In genomic region chr11:103003210-103003609, GRCm38 (mm10) we compare ENCODE assay signal across 8 mouse cellular contexts. TPM values are rescaled to one million over a fixed set of nuclear protein-coding genes. Genes with fewer than 3 reads are reported as not detected.
DNase-seq lines count a peak whose midpoint lies in the region; ATAC-seq and TF ChIP-seq lines count a peak whose summit lies in the region.

No protein-coding gene starts in this region.

- no peak for TF ChIP-seq RAD21 in MEL (IDR thresholded peaks at IDR 0.05; ENCODE audit: low read depth, low read length)

- ATAC-seq in limb, embryonic 13.5 days (ENCODE audit: low FRiP score, low read depth): peak; percentile 77

- H3K79me2 ChIP-seq in MEL (ENCODE audit: control insufficient read depth, insufficient read depth, low read length, poor library complexity): peaks cover 2% of the 10 kb centered on the region

- H3K27ac ChIP-seq in MEL (ENCODE audit: control insufficient read depth, low read depth, low read length): no peak overlapping the region
- peak overlapping the region; percentile 52; the same call in 1 of the 2 replicates for H3K27ac ChIP-seq in limb, embryonic 13.5 days

- peaks cover 11 to 21% of the 10 kb centered on the region in 2 experiments for H3K4me1 ChIP-seq in MEL (ENCODE audit: control insufficient read depth in 1 of 2, insufficient read depth in 2 of 2, low read length in 2 of 2)
- peaks cover 46% of the 10 kb centered on the region for H3K4me1 ChIP-seq in limb, embryonic 13.5 days

- no peak for TF ChIP-seq CTCF in MEL (IDR thresholded peaks at IDR 0.05 in 2 of 3, conservative IDR thresholded peaks at IDR 0.05 in 1 of 3; ENCODE audit: control insufficient read depth in 1 of 3, insufficient read depth in 1 of 3, low read depth in 2 of 3, low read length in 3 of 3, poor library complexity in 1 of 3, severe bottlenecking in 1 of 3)

- H3K4me3 ChIP-seq in MEL (ENCODE audit: control insufficient read depth in 1 of 2, insufficient read depth in 1 of 2, low read depth in 2 of 2, low read length in 2 of 2): no peak overlapping the region
- H3K4me3 ChIP-seq in limb, embryonic 13.5 days: no peak overlapping the region

- no peaks in the 10 kb centered on the region for H3K27me3 ChIP-seq in MEL (ENCODE audit: control insufficient read depth in 1 of 2, insufficient read depth in 2 of 2, low read length in 2 of 2)
- no peaks in the 10 kb centered on the region for H3K27me3 ChIP-seq in limb, embryonic 13.5 days

- DNase-seq in MEL (ENCODE audit: low read depth, low spot score): no peak
- DNase-seq in adrenal gland, postnatal 14 days: peak; percentile 80
- peak; percentile 67 to 80 for DNase-seq in gastrocnemius, postnatal 36 days
- DNase-seq in kidney, adult 8-10 months: peak; percentile 29 to 44
- peak; percentile 50 for DNase-seq in right cerebral cortex, postnatal 4 days
- DNase-seq in thymus, postnatal 36 days: no peak
- no peak for DNase-seq in T-cell, adult 2 months (ENCODE audit: low spot score)

- H3K4me2 ChIP-seq in limb, embryonic 13.5 days (replicated peaks): no peak overlapping the region

- intact Hi-C loops in gastrocnemius, postnatal 36 days (cut with DNase I): no loop called here

- no peak overlapping the region for H3K9ac ChIP-seq in MEL (ENCODE audit: control insufficient read depth, low read depth, low read length, poor library complexity, severe bottlenecking)
- no peak overlapping the region for H3K9ac ChIP-seq in limb, embryonic 13.5 days

- no peaks in the 10 kb centered on the region for H3K9me3 ChIP-seq in MEL (replicated peaks; ENCODE audit: insufficient read depth, low read length)
- no peaks in the 10 kb centered on the region for H3K9me3 ChIP-seq in limb, embryonic 13.5 days

- peaks cover 0 to 17% of the 10 kb centered on the region in 2 experiments; a peak in 2 of 4 replicates for H3K36me3 ChIP-seq in MEL (ENCODE audit: control insufficient read depth in 1 of 2, insufficient read depth in 2 of 2, low read length in 2 of 2)
- peaks cover 49% of the 10 kb centered on the region for H3K36me3 ChIP-seq in limb, embryonic 13.5 days

- whole genome bisulfite sequencing in limb, embryonic 13.5 days: 50% methylated on average over 5 of the region's 5 CpGs

- TF ChIP-seq EP300 in MEL (IDR thresholded peaks at IDR 0.05; ENCODE audit: low read depth in 1 of 2, low read length in 2 of 2): no peak

- TF ChIP-seq POLR2A in MEL (IDR thresholded peaks at IDR 0.05; ENCODE audit: control insufficient read depth in 1 of 2, insufficient read depth in 1 of 2, low read depth in 1 of 2, low read length in 2 of 2, poor library complexity in 1 of 2): no peak

TF ChIP-seq in MEL, 35 proteins besides CTCF, POLR2A, EP300 and RAD21:
- TF ChIP-seq TAL1 (IDR thresholded peaks at IDR 0.05; ENCODE audit: low read length): no peak
- TF ChIP-seq ETS1 (IDR thresholded peaks at IDR 0.05; ENCODE audit: low read depth, low read length): peak; percentile 31; the same call in 1 of the 2 replicates
TF ChIP-seq in MEL: peak in this region for 1.

RNA-seq across cellular contexts. Expression of gene Nmt1, which starts 24.8 kb away (rescaled TPM):
- total RNA-seq in MEL (2012; rRNA removed): 70.5 and 85.1 TPM in 2 replicates
- polyA plus RNA-seq in MEL (2012; ENCODE audit: insufficient read depth in 1 of 2, insufficient read length in 2 of 2, low read depth in 1 of 2, low replicate concordance in 2 of 2, missing spikeins in 1 of 2): 100 to 1,000 TPM in 1 of 2 experiments, 10 to 100 TPM in 1; 29.8 to 147 TPM
- total RNA-seq in adrenal gland, postnatal 14 days (2021): 88.8 and 93.1 TPM in 2 replicates
- total RNA-seq in gastrocnemius, postnatal 36 days (2021): 10 to 100 TPM; 44.6 to 47.2 TPM
- 49.6 and 53.2 TPM in 2 replicates for polyA plus RNA-seq in limb, embryonic 13.5 days (2015; fragmentation: Nextera tagmentation; extraction: Ambion mirVana)

RNA-seq across cellular contexts. Expression of gene Dcakd, which starts 24.9 kb away (rescaled TPM):
- total RNA-seq in MEL (2012; rRNA removed): 15.6 and 16.2 TPM in 2 replicates
- polyA plus RNA-seq in MEL (2012; ENCODE audit: insufficient read depth in 1 of 2, insufficient read length in 2 of 2, low read depth in 1 of 2, low replicate concordance in 2 of 2, missing spikeins in 1 of 2): 100 to 1,000 TPM in 1 of 2 experiments, 10 to 100 TPM in 1; 82.3 to 112 TPM
- 65.0 and 66.3 TPM in 2 replicates for total RNA-seq in adrenal gland, postnatal 14 days (2021)
- 10 to 100 TPM; 16.2 to 19.8 TPM for total RNA-seq in gastrocnemius, postnatal 36 days (2021)
- 197 and 201 TPM in 2 replicates for polyA plus RNA-seq in limb, embryonic 13.5 days (2015; fragmentation: Nextera tagmentation; extraction: Ambion mirVana)

RNA-seq across cellular contexts. Expression of gene C1ql1, which starts 56.7 kb away (rescaled TPM):
- total RNA-seq in MEL (2012; rRNA removed): not detected in 2 replicates
- polyA plus RNA-seq in MEL (2012; ENCODE audit: insufficient read depth in 1 of 2, insufficient read length in 2 of 2, low read depth in 1 of 2, low replicate concordance in 2 of 2, missing spikeins in 1 of 2): not detected
- total RNA-seq in adrenal gland, postnatal 14 days (2021): 35.3 TPM in 2 replicates
- under 1 TPM in 1 of 2 experiments, not detected in 1; 0.17 TPM for total RNA-seq in gastrocnemius, postnatal 36 days (2021)
- 1.4 and 1.7 TPM in 2 replicates for polyA plus RNA-seq in limb, embryonic 13.5 days (2015; fragmentation: Nextera tagmentation; extraction: Ambion mirVana)

Comparison
In these comparisons a context has a peak if more than half of its experiments do, and no peak if none do; other contexts are left out.
1. DNase-seq: peak in adrenal gland, postnatal 14 days (single experiment), gastrocnemius, postnatal 36 days (2 of 2), kidney, adult 8-10 months (2 of 2) and right cerebral cortex, postnatal 4 days (single experiment); none in MEL (single experiment), thymus, postnatal 36 days (0 of 2) and T-cell, adult 2 months (single experiment).
2. RNA of gene C1ql1, which starts 56.7 kb away (total RNA-seq): 35.3 TPM in adrenal gland, postnatal 14 days; 0.17 TPM in gastrocnemius, postnatal 36 days and not detected in MEL; every median in the first group is over 10 times any median in the second.